Mouse (Mus musculus) hindbrain, embryonic 16.5 days (tissue): ENCODE measurements around the gene Avpi1. TPM values are rescaled to one million over a fixed set of nuclear protein-coding genes. Genes with fewer than 3 reads are reported as not detected.
A peak's percentile ranks its signal among the peaks of the same experiment; 100 is the strongest.

Experiments
- ATAC-seq: fragments of 200-750 bp; cut with Nextera tagmentation; 2 replicates; pipeline ENCODE4 v1.8.0; 2017; ENCODE audit warnings: moderate TSS enrichment, moderate library complexity
- H3K27ac ChIP-seq: fragments of 300-500 bp; sonication (generic); 2 replicates; pipeline ENCODE4 v1.5.1; 2014; ENCODE audit warnings: low read depth, mild to moderate bottlenecking, control low read depth, low read length, moderate library complexity
- H3K27me3 ChIP-seq: fragments of 300-500 bp; sonication (generic); replicated peaks from 2 replicates; pipeline ENCODE4 v1.6.1; 2014; ENCODE audit warnings: low read length; ENCODE audit not compliant: control insufficient read depth, insufficient read depth
- H3K36me3 ChIP-seq: fragments of 300-500 bp; sonication (generic); 2 replicates; pipeline ENCODE4 v1.6.1; 2014; ENCODE audit warnings: mild to moderate bottlenecking, low read length, moderate library complexity, mixed read lengths; ENCODE audit not compliant: control insufficient read depth, insufficient read depth
- H3K4me1 ChIP-seq: fragments of 300-500 bp; sonication (generic); 2 replicates; pipeline ENCODE4 v1.6.1; 2014; ENCODE audit warnings: low read depth, low read length; ENCODE audit not compliant: control insufficient read depth, insufficient read depth
- H3K4me2 ChIP-seq: fragments of 300-500 bp; sonication (generic); 2 replicates; pipeline ENCODE4 v1.6.1; 2014; ENCODE audit warnings: mild to moderate bottlenecking, low read length, control low read depth, moderate library complexity
- H3K4me3 ChIP-seq: fragments of 300-500 bp; sonication (generic); 2 replicates; pipeline ENCODE4 v1.5.1; 2014; ENCODE audit warnings: mild to moderate bottlenecking, low read length, control low read depth, moderate library complexity
- H3K9ac ChIP-seq: fragments of 300-500 bp; sonication (generic); 2 replicates; pipeline ENCODE4 v1.6.1; 2014; ENCODE audit warnings: low read depth, mild to moderate bottlenecking, control low read depth, low read length, moderate library complexity
- H3K9me3 ChIP-seq: fragments of 300-500 bp; sonication (generic); 2 replicates; pipeline ENCODE4 v1.6.1; 2014; ENCODE audit warnings: mild to moderate bottlenecking, low read length, moderate library complexity; ENCODE audit not compliant: control insufficient read depth
- WGBS: fragments of 180-500 bp; shearing (Covaris S2); extraction: QIAGEN DNeasy Blood & Tissue Kit; methylation state at CpG from one replicate; pipeline ENCODE4 v1.1.7; 2014; 5-methylcytosine and 5-hydroxymethylcytosine counted together
- polyA plus RNA-seq: library from polyadenylated mRNA; unstranded; fragments of >200 nt; fragmentation: Nextera tagmentation; extraction: Ambion mirVana; gene quantifications from 2 replicates; pipeline ENCODE4 v1.2.1, GENCODE M21; 2015

Avpi1 gene
- polyA plus RNA-seq, 1 experiment from 2014 or later: 12.2 TPM

- H3K4me3 ChIP-seq: no peak overlapping the region
- H3K36me3 ChIP-seq: no peaks in the 10 kb centered on the region
- H3K27me3 ChIP-seq: no peaks in the 10 kb centered on the region
- H3K9me3 ChIP-seq: no peaks in the 10 kb centered on the region
- ATAC-seq: no peak
- no peaks in the 10 kb centered on the region for H3K4me1 ChIP-seq
- no peak overlapping the region for H3K9ac ChIP-seq
- H3K27ac ChIP-seq: no peak overlapping the region
- WGBS: 91% methylated on average over 15 of the region's 15 CpGs
- no peak overlapping the region for H3K4me2 ChIP-seq
Observed at GRCm38 (mm10) chr19:42138517-42139285, 9.8 kb upstream of the Avpi1 start.

GRCm38 (mm10) chr19:42137167-42137672, 8.4 kb upstream of the Avpi1 start:
- H3K4me3 ChIP-seq: no peak overlapping the region
- ATAC-seq: no peak
- H3K9ac ChIP-seq: no peak overlapping the region
- 93% methylated on average over 4 of the region's 4 CpGs for WGBS
- H3K4me2 ChIP-seq: no peak overlapping the region
- no peaks in the 10 kb centered on the region for H3K36me3 ChIP-seq
- no peaks in the 10 kb centered on the region for H3K9me3 ChIP-seq
- no peaks in the 10 kb centered on the region for H3K4me1 ChIP-seq
- H3K27me3 ChIP-seq: no peaks in the 10 kb centered on the region
- no peak overlapping the region for H3K27ac ChIP-seq

GRCm38 (mm10) chr19:42136126-42136525, 7.3 kb upstream of the Avpi1 start:
- H3K36me3 ChIP-seq: no peaks in the 10 kb centered on the region
- no peak overlapping the region for H3K9ac ChIP-seq
- H3K4me2 ChIP-seq: no peak overlapping the region
- WGBS: 27% methylated on average over 5 of the region's 5 CpGs
- no peaks in the 10 kb centered on the region for H3K9me3 ChIP-seq
- no peaks in the 10 kb centered on the region for H3K4me1 ChIP-seq
- H3K27ac ChIP-seq: no peak overlapping the region
- H3K27me3 ChIP-seq: no peaks in the 10 kb centered on the region
- H3K4me3 ChIP-seq: no peak overlapping the region
- no peak for ATAC-seq

- H3K27ac ChIP-seq: no peak overlapping the region
- H3K4me3 ChIP-seq: no peak overlapping the region
- H3K4me2 ChIP-seq: no peak overlapping the region
- H3K4me1 ChIP-seq: no peaks in the 10 kb centered on the region
- H3K9ac ChIP-seq: no peak overlapping the region
- no peak for ATAC-seq
- H3K9me3 ChIP-seq: no peaks in the 10 kb centered on the region
- no peaks in the 10 kb centered on the region for H3K27me3 ChIP-seq
- H3K36me3 ChIP-seq: no peaks in the 10 kb centered on the region
Observed at GRCm38 (mm10) chr19:42135070-42135469, 6.2 kb upstream of the Avpi1 start.

GRCm38 (mm10) chr19:42131101-42131500, 2.2 kb upstream of the Avpi1 start:
- Histone ChIP-seq H3K36me3 (no peaks in the 10 kb centered on the region), H3K4me1 (peaks cover 8% of the 10 kb centered on the region), H3K4me2 (no peak overlapping the region), H3K27me3 (no peaks in the 10 kb centered on the region), H3K9me3 (no peaks in the 10 kb centered on the region), H3K4me3 (no peak overlapping the region), H3K9ac (no peak overlapping the region), H3K27ac (no peak overlapping the region)
- 71% methylated on average over 5 of the region's 5 CpGs for WGBS
- ATAC-seq: no peak

GRCm38 (mm10) chr19:42130294-42130606, 1.4 kb upstream of the Avpi1 start:
- Histone ChIP-seq H3K36me3 (no peaks in the 10 kb centered on the region), H3K9me3 (no peaks in the 10 kb centered on the region), H3K27ac (no peak overlapping the region), H3K4me2 (no peak overlapping the region), H3K4me3 (no peak overlapping the region), H3K9ac (no peak overlapping the region), H3K4me1 (peaks cover 8% of the 10 kb centered on the region), H3K27me3 (no peaks in the 10 kb centered on the region)
- no peak for ATAC-seq
- WGBS: 50% methylated on average over 3 of the region's 3 CpGs

- WGBS: 13% methylated on average over 14 of the region's 14 CpGs
- Histone ChIP-seq H3K9ac (no peak overlapping the region; the same call in 1 of the 2 replicates), H3K4me1 (peaks cover 8% of the 10 kb centered on the region), H3K4me2 (peak overlapping the region; percentile 92), H3K4me3 (peak overlapping the region; percentile 49), H3K27me3 (no peaks in the 10 kb centered on the region), H3K36me3 (no peaks in the 10 kb centered on the region), H3K27ac (peak overlapping the region; percentile 30; the same call in 1 of the 2 replicates), H3K9me3 (no peaks in the 10 kb centered on the region)
- peak; percentile 15; the same call in 1 of the 2 replicates for ATAC-seq
Observed at GRCm38 (mm10) chr19:42129509-42130293, 842 bp upstream of the Avpi1 start.

- Histone ChIP-seq H3K4me3 (peak overlapping the region; percentile 49), H3K4me2 (peak overlapping the region; percentile 92), H3K36me3 (no peaks in the 10 kb centered on the region), H3K4me1 (peaks cover 8% of the 10 kb centered on the region), H3K9ac (peak overlapping the region; percentile 79), H3K27me3 (no peaks in the 10 kb centered on the region), H3K27ac (peak overlapping the region; percentile 37; the same call in 1 of the 2 replicates), H3K9me3 (no peaks in the 10 kb centered on the region)
- ATAC-seq: peak; percentile 3; the same call in 1 of the 2 replicates
- WGBS: 4% methylated on average over 23 of the region's 23 CpGs
Observed at GRCm38 (mm10) chr19:42128052-42128740, 663 bp downstream of the Avpi1 start.

- Histone ChIP-seq H3K9ac (no peak overlapping the region), H3K9me3 (no peaks in the 10 kb centered on the region), H3K27ac (no peak overlapping the region), H3K4me3 (no peak overlapping the region), H3K4me1 (peaks cover 8% of the 10 kb centered on the region), H3K36me3 (peaks cover 4% of the 10 kb centered on the region; the same call in 1 of the 2 replicates), H3K4me2 (no peak overlapping the region), H3K27me3 (no peaks in the 10 kb centered on the region)
- 91% methylated on average over 5 of the region's 5 CpGs for WGBS
- no peak for ATAC-seq
Observed at GRCm38 (mm10) chr19:42127024-42127423, 1.8 kb downstream of the Avpi1 start.
